ENCODE assay signal across 22 mouse cellular contexts in genomic region chr7:130839380-130840100, GRCm38 (mm10). TPM values are rescaled to one million over a fixed set of nuclear protein-coding genes. Genes with fewer than 3 reads are reported as not detected.
DNase-seq lines count a peak whose midpoint lies in the region; ATAC-seq and TF ChIP-seq lines count a peak whose summit lies in the region.
"Had no signal": no experiment of that assay in that cellular context is flagged by ENCODE, and none has a peak within 500 bp of the region (broad histone marks: within the 10 kb centered on the region; RNA-seq: fewer than 3 reads in every experiment).

No protein-coding gene starts in this region.

- H3K4me2 ChIP-seq in liver, embryonic 12.5 days: no peak overlapping the region
- H3K4me2 ChIP-seq in liver, embryonic 11.5 days: no peak overlapping the region
- no peak overlapping the region for H3K4me2 ChIP-seq in intestine, embryonic 15.5 days (replicated peaks)
- peak overlapping the region; percentile 26; the same call in 1 of the 2 replicates for H3K4me2 ChIP-seq in liver, postnatal 0 days (ENCODE audit: low read depth, low read length)
- H3K4me2 ChIP-seq: hindbrain, embryonic 15.5 days had no signal

- H3K4me3 ChIP-seq in liver, embryonic 12.5 days: no peak overlapping the region
- H3K4me3 ChIP-seq in liver, embryonic 11.5 days (ENCODE audit: low read depth, low read length): no peak overlapping the region
- no peak overlapping the region for H3K4me3 ChIP-seq in intestine, embryonic 15.5 days (replicated peaks)
- no peak overlapping the region for H3K4me3 ChIP-seq in liver, postnatal 0 days (ENCODE audit: low read depth, low read length)
- H3K4me3 ChIP-seq: embryonic facial prominence, embryonic 10.5 days; hindbrain, embryonic 15.5 days; layer of hippocampus, adult 2 months had no signal

- no peaks in the 10 kb centered on the region for H3K36me3 ChIP-seq in liver, embryonic 12.5 days
- H3K36me3 ChIP-seq in liver, embryonic 11.5 days (ENCODE audit: control insufficient read depth, insufficient read depth, low read length): no peaks in the 10 kb centered on the region
- H3K36me3 ChIP-seq in intestine, embryonic 15.5 days: no peaks in the 10 kb centered on the region
- no peaks in the 10 kb centered on the region for H3K36me3 ChIP-seq in liver, postnatal 0 days (replicated peaks; ENCODE audit: insufficient read depth, low read length)
- H3K36me3 ChIP-seq: embryonic facial prominence, embryonic 10.5 days; hindbrain, embryonic 15.5 days had no signal

- no peaks in the 10 kb centered on the region for H3K9me3 ChIP-seq in liver, embryonic 12.5 days (replicated peaks)
- no peaks in the 10 kb centered on the region for H3K9me3 ChIP-seq in liver, embryonic 11.5 days (ENCODE audit: control insufficient read depth, low read length)
- H3K9me3 ChIP-seq in intestine, embryonic 15.5 days: no peaks in the 10 kb centered on the region
- H3K9me3 ChIP-seq in liver, postnatal 0 days (ENCODE audit: low read length): no peaks in the 10 kb centered on the region
- H3K9me3 ChIP-seq: embryonic facial prominence, embryonic 10.5 days; hindbrain, embryonic 15.5 days had no signal

- H3K9ac ChIP-seq in liver, embryonic 12.5 days: no peak overlapping the region
- no peak overlapping the region for H3K9ac ChIP-seq in liver, embryonic 11.5 days (ENCODE audit: low read depth, low read length)
- no peak overlapping the region for H3K9ac ChIP-seq in intestine, embryonic 15.5 days
- H3K9ac ChIP-seq in liver, postnatal 0 days (replicated peaks): no peak overlapping the region
- H3K9ac ChIP-seq: hindbrain, embryonic 15.5 days had no signal

- H3K27ac ChIP-seq in liver, embryonic 12.5 days: no peak overlapping the region
- H3K27ac ChIP-seq in liver, embryonic 11.5 days (ENCODE audit: low read depth, low read length): no peak overlapping the region
- H3K27ac ChIP-seq in intestine, embryonic 15.5 days: no peak overlapping the region
- H3K27ac ChIP-seq in liver, postnatal 0 days (ENCODE audit: low read depth): peak overlapping the region; percentile 79
- H3K27ac ChIP-seq: embryonic facial prominence, embryonic 10.5 days; hindbrain, embryonic 15.5 days; layer of hippocampus, adult 2 months had no signal

- peaks cover 3% of the 10 kb centered on the region for H3K27me3 ChIP-seq in liver, embryonic 12.5 days (replicated peaks)
- H3K27me3 ChIP-seq in liver, embryonic 11.5 days (replicated peaks; ENCODE audit: control insufficient read depth, insufficient read depth, low read length): no peaks in the 10 kb centered on the region
- H3K27me3 ChIP-seq in intestine, embryonic 15.5 days (replicated peaks): no peaks in the 10 kb centered on the region
- H3K27me3 ChIP-seq in liver, postnatal 0 days (ENCODE audit: insufficient read depth, low read length): no peaks in the 10 kb centered on the region
- H3K27me3 ChIP-seq: hindbrain, embryonic 15.5 days had no signal

- DNase-seq in liver, embryonic 11.5 days (ENCODE audit: low spot score): no peak
- peak; percentile 42 for DNase-seq in liver, postnatal 0 days
- no peak for DNase-seq in right cerebral cortex, postnatal 14 days
- DNase-seq: adrenal gland, postnatal 14 days; cerebellum, adult 9-10 months; gastrocnemius, postnatal 14 days; heart, adult 18-20 months; kidney, adult 11 months; kidney, postnatal 14 days; lung, adult 18-20 months; lung, postnatal 14 days; thymus, adult 18-20 months; thymus, postnatal 36 days had no signal

- no peak for TF ChIP-seq CTCF in liver, postnatal 0 days (IDR thresholded peaks at IDR 0.05; ENCODE audit: low read depth)

- peak; percentile 64; the same call in 1 of the 2 replicates for TF ChIP-seq EP300 in liver, postnatal 0 days (IDR thresholded peaks at IDR 0.05; ENCODE audit: low read depth)

- 0 out of 2 replicates have a peak, but pooled peaks cover 11% of the 10 kb centered on the region for H3K4me1 ChIP-seq in liver, embryonic 12.5 days
- H3K4me1 ChIP-seq in liver, embryonic 11.5 days (replicated peaks; ENCODE audit: control insufficient read depth, insufficient read depth, low read length): peaks cover 3% of the 10 kb centered on the region
- peaks cover 13% of the 10 kb centered on the region for H3K4me1 ChIP-seq in intestine, embryonic 15.5 days (replicated peaks)
- H3K4me1 ChIP-seq in liver, postnatal 0 days (ENCODE audit: insufficient read depth): peaks cover 17% of the 10 kb centered on the region

- WGBS in liver, embryonic 12.5 days (ENCODE audit: insufficient replicate concordance): 62% methylated on average over 12 of the region's 12 CpGs
- WGBS in liver, embryonic 11.5 days: 80% methylated on average over 12 of the region's 12 CpGs
- WGBS in intestine, embryonic 15.5 days: 77% methylated on average over 12 of the region's 12 CpGs
- WGBS in liver, postnatal 0 days (ENCODE audit: insufficient replicate concordance): 40% methylated on average over 12 of the region's 12 CpGs

- ATAC-seq in liver, embryonic 12.5 days: peak; percentile 20; the same call in 1 of the 2 replicates
- no peak for ATAC-seq in liver, embryonic 11.5 days (replicated peaks; ENCODE audit: low FRiP score)
- ATAC-seq in common myeloid progenitor, adult 5-6 weeks (replicated peaks; ENCODE audit: low read depth, poor library complexity, severe bottlenecking): peak; percentile 75
- peak; percentile 52 for ATAC-seq in intestine, embryonic 15.5 days
- ATAC-seq in liver, postnatal 0 days: peak; percentile 76
- no peak for ATAC-seq in CD4-positive, CD25-positive, alpha-beta regulatory T cell, adult 4 months
- ATAC-seq: activated CD4-positive, CD25-positive, alpha-beta regulatory T cell, adult 4 months; forebrain, embryonic 16.5 days had no signal

RNA-seq across cellular contexts. Expression of gene Plekha1, which starts 26.0 kb away (rescaled TPM):
- 10.3 and 11.0 TPM in 2 replicates for polyA plus RNA-seq in liver, embryonic 12.5 days (2016; fragmentation: Nextera tagmentation; extraction: Ambion mirVana)
- 18.4 and 20.1 TPM in 2 replicates for polyA plus RNA-seq in liver, embryonic 11.5 days (2014; fragmentation: Nextera tagmentation; extraction: Ambion mirVana)
- 10.2 and 16.6 TPM in 2 replicates for total RNA-seq in common myeloid progenitor, adult 5-6 weeks (2017)
- polyA plus RNA-seq in intestine, embryonic 15.5 days (2015; fragmentation: Nextera tagmentation; extraction: Ambion mirVana): 40.5 and 41.5 TPM in 2 replicates
- polyA plus RNA-seq in liver, postnatal 0 days (2015; fragmentation: Nextera tagmentation; extraction: Ambion mirVana): 12.8 and 15.8 TPM in 2 replicates
- polyA plus RNA-seq in CD4-positive, CD25-positive, alpha-beta regulatory T cell, adult 4 months (2017; shearing (Covaris generic)): 10 to 100 TPM; 30.9 to 41.6 TPM

Comparison
In these comparisons a context has a peak if more than half of its experiments do, and no peak if none do; other contexts are left out.
1. ATAC-seq: peak in liver, embryonic 12.5 days (single experiment), common myeloid progenitor, adult 5-6 weeks (single experiment), intestine, embryonic 15.5 days (single experiment) and liver, postnatal 0 days (single experiment); none in liver, embryonic 11.5 days (single experiment) and CD4-positive, CD25-positive, alpha-beta regulatory T cell, adult 4 months (single experiment).